Mouse (Mus musculus) hindbrain, embryonic 12.5 days (tissue): Measurements from ENCODE around the gene Olfr424. TPM values are rescaled to one million over a fixed set of nuclear protein-coding genes. Genes with fewer than 3 reads are reported as not detected.

ENCODE experiments used
- ATAC-seq: fragments of 200-750 bp; cut with Nextera tagmentation; 2 replicates; pipeline ENCODE4 v1.8.0; 2017; ENCODE audit warnings: moderate TSS enrichment; ENCODE audit not compliant: low FRiP score
- H3K27ac ChIP-seq: fragments of 300-500 bp; sonication (generic); 2 replicates; pipeline ENCODE4 v1.5.1; 2016; ENCODE audit warnings: mild to moderate bottlenecking
- H3K27me3 ChIP-seq: fragments of 300-500 bp; sonication (generic); 2 replicates; pipeline ENCODE4 v1.6.1; 2016; ENCODE audit warnings: mild to moderate bottlenecking
- H3K36me3 ChIP-seq: fragments of 300-500 bp; sonication (generic); 2 replicates; pipeline ENCODE4 v1.6.1; 2016; ENCODE audit warnings: mild to moderate bottlenecking
- H3K4me1 ChIP-seq: fragments of 300-500 bp; sonication (generic); 2 replicates; pipeline ENCODE4 v1.6.1; 2016
- H3K4me2 ChIP-seq: fragments of 300-500 bp; sonication (generic); replicated peaks from 2 replicates; pipeline ENCODE4 v1.6.1; 2016; ENCODE audit warnings: mild to moderate bottlenecking
- H3K4me3 ChIP-seq: fragments of 300-500 bp; sonication (generic); 2 replicates; pipeline ENCODE4 v1.5.1; 2016; ENCODE audit warnings: mild to moderate bottlenecking
- H3K9ac ChIP-seq: fragments of 300-500 bp; sonication (generic); 2 replicates; pipeline ENCODE4 v1.6.1; 2016; ENCODE audit warnings: mild to moderate bottlenecking, moderate library complexity
- H3K9me3 ChIP-seq: fragments of 300-500 bp; sonication (generic); replicated peaks from 2 replicates; pipeline ENCODE4 v1.6.1; 2016; ENCODE audit warnings: mild to moderate bottlenecking
- WGBS: fragments of 180-500 bp; shearing (Covaris S2); methylation state at CpG from one replicate; pipeline ENCODE4 v1.1.7; 2016; 5-methylcytosine and 5-hydroxymethylcytosine counted together
- polyA plus RNA-seq: library from polyadenylated mRNA; unstranded; fragments of >200 nt; fragmentation: Nextera tagmentation; extraction: Ambion mirVana; gene quantifications from 2 replicates; pipeline ENCODE4 v1.2.1, GENCODE M21; 2016

The Olfr424 gene
- polyA plus RNA-seq, 1 experiment from 2014 or later = not detected

- no peak for ATAC-seq
- Histone ChIP-seq H3K36me3 (no peaks in the 10 kb centered on the region), H3K27me3 (no peaks in the 10 kb centered on the region), H3K4me3 (no peak overlapping the region), H3K4me2 (no peak overlapping the region), H3K9me3 (no peaks in the 10 kb centered on the region), H3K9ac (no peak overlapping the region), H3K4me1 (no peaks in the 10 kb centered on the region), H3K27ac (no peak overlapping the region)
Measured at GRCm38 (mm10) chr1:174169024-174169423, 37.7 kb downstream of the Olfr424 start.

DNA sequence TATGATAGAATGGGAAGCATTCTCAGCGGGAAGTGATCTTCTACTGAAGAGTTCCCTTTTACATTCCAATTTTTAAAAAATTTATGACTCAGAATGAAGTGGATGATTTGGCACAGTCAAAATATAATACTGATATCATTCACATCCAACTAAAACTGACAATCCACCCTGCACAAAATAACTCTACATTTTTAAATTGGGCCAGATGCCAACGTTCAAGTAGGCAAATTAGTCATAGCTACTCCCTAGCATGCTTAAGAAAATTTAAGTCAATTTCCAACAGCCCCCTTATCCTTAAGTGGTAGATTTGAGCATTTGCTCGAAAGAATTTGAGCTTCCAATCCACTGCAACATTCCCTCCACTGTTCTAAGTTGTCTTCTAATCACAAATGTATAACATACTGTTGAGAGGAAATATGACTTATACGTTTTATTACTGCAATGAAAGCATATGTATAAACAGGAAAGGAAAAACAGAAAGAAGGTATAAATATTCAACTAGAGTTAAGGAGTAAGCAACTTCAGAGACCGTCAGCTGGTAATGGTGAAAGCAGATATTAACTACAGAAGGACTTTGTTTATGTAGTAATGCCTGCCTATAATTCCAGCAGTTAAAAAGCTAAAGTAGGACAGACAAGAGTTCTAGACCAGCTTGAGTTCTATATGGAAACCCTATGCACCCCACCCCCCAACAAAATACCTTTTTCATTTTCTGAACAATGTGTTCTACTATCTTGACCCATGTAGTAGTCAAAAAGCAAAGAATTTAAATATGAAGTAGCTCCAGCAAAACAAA, 39.6 kb downstream of the Olfr424 start:
- no peak overlapping the region for H3K4me3 ChIP-seq
- no peaks in the 10 kb centered on the region for H3K4me1 ChIP-seq
- H3K4me2 ChIP-seq = no peak overlapping the region
- WGBS = 86% methylated on average over 5 of the region's 5 CpGs
- H3K9ac ChIP-seq = no peak overlapping the region
- H3K36me3 ChIP-seq = no peaks in the 10 kb centered on the region
- H3K9me3 ChIP-seq = no peaks in the 10 kb centered on the region
- no peaks in the 10 kb centered on the region for H3K27me3 ChIP-seq
- no peak overlapping the region for H3K27ac ChIP-seq
- ATAC-seq = no peak

- Histone ChIP-seq H3K27me3 (no peaks in the 10 kb centered on the region), H3K27ac (no peak overlapping the region), H3K9ac (no peak overlapping the region), H3K9me3 (no peaks in the 10 kb centered on the region), H3K4me2 (no peak overlapping the region), H3K36me3 (no peaks in the 10 kb centered on the region), H3K4me1 (no peaks in the 10 kb centered on the region), H3K4me3 (no peak overlapping the region)
- WGBS = 49% methylated on average over 2 of the region's 2 CpGs
- peak; percentile 66 for ATAC-seq
Measured at GRCm38 (mm10) chr1:174171537-174171936, 40.2 kb downstream of the Olfr424 start.

DNA sequence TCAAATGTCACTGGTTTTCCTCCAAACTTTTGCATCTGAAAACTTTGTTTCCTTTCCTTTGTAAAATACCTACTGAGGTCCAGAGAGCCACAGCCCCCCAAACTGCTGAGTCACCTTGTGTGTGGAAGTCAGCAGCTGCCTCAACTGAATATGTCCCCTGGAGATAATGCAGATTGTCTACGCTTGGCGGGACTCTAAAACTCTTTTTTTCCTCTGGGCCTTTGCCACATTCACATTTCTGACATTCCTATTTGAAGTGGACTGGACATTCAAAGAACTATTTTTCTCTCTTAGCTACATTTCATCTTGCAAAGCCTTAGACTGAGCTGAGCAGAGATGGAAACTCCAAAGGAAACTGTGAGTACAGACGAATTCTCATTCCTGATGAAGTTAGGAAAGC, 41.3 kb downstream of the Olfr424 start, which contains the start of gene Spta1:
Gene Spta1, plus strand, starts transcription at position 172 of the 400 bp plus-strand sequence.
- no peak for ATAC-seq
- Histone ChIP-seq H3K36me3 (no peaks in the 10 kb centered on the region), H3K27ac (no peak within 1 kb of the TSS), H3K9ac (no peak within 1 kb of the TSS), H3K9me3 (no peaks in the 10 kb centered on the region), H3K4me2 (no peak within 1 kb of the TSS), H3K27me3 (no peaks in the 10 kb centered on the region), H3K4me3 (no peak within 1 kb of the TSS), H3K4me1 (no peaks in the 10 kb centered on the region)
- WGBS = 15% methylated on average over 3 of the region's 3 CpGs

Other genes starting within 250 kb of the Olfr424 start
- gene Ifi211, start 218.5 kb upstream of the Olfr424 start, polyA plus RNA-seq = 0.18 TPM in 1 of 2 replicates, not detected in the other
- gene Mndal, start 189.0 kb upstream of the Olfr424 start, polyA plus RNA-seq = 0.74 and 0.76 TPM in 2 replicates
- gene Ifi203, start 188.8 kb upstream of the Olfr424 start, polyA plus RNA-seq = 0.10 and 0.64 TPM in 2 replicates
- gene Ifi202b, start 148.8 kb upstream of the Olfr424 start, polyA plus RNA-seq = not detected in 2 replicates
- not detected in 2 replicates for gene Ifi205, start 99.7 kb upstream of the Olfr424 start, polyA plus RNA-seq
- gene Olfr433, start 90.8 kb upstream of the Olfr424 start, polyA plus RNA-seq = not detected in 2 replicates
- gene Olfr432, start 82.3 kb upstream of the Olfr424 start, polyA plus RNA-seq = not detected in 2 replicates
- gene Olfr430, start 64.9 kb upstream of the Olfr424 start, polyA plus RNA-seq = not detected in 2 replicates
- gene Olfr429, start 47.2 kb upstream of the Olfr424 start, polyA plus RNA-seq = not detected in 2 replicates
- gene Olfr427, start 34.6 kb upstream of the Olfr424 start, polyA plus RNA-seq = not detected in 2 replicates
- not detected in 2 replicates for gene Olfr231, start 10.4 kb upstream of the Olfr424 start, polyA plus RNA-seq
- gene Olfr420, start 24.1 kb downstream of the Olfr424 start, polyA plus RNA-seq = not detected in 2 replicates
- 1.5 and 1.7 TPM in 2 replicates for gene Spta1, start 41.3 kb downstream of the Olfr424 start, polyA plus RNA-seq
- gene Olfr419, start 120.5 kb downstream of the Olfr424 start, polyA plus RNA-seq = not detected in 2 replicates
- not detected in 2 replicates for gene Mptx1, start 199.0 kb downstream of the Olfr424 start, polyA plus RNA-seq
- gene Olfr417, start 233.6 kb downstream of the Olfr424 start, polyA plus RNA-seq = not detected in 2 replicates